Mouse (Mus musculus) spleen, adult 2 months (tissue): ENCODE results near the gene Gm21985.

Experiments used
- CTCF ChIP-seq: fragments of 200-500 bp; IDR thresholded peaks from 2 replicates; pipeline ENCODE4 v1.5.1; 2011; ENCODE audit warnings: mild to moderate bottlenecking, inconsistent platforms; ENCODE audit not compliant: insufficient read depth, insufficient read length, insufficient replicate concordance; ENCODE audit errors: extremely low read depth
- POLR2A ChIP-seq: fragments of 200-500 bp; IDR thresholded peaks from 2 replicates; pipeline ENCODE4 v1.6.1; 2011; ENCODE audit warnings: low read depth, low read length, inconsistent platforms

GRCm38 (mm10) chr2:112337211-112337610 lies 71.1 kb downstream of the Gm21985 start:
- TF ChIP-seq CTCF (no peak), POLR2A (no peak)
